Mouse (Mus musculus) kidney, adult 2 months (tissue): ENCODE measurements around the gene Nuak2.

Source experiments
- CTCF ChIP-seq: fragments of 200-500 bp; conservative IDR thresholded peaks from 2 replicates; pipeline ENCODE4 v1.5.1; 2011; ENCODE audit warnings: low read depth, mild to moderate bottlenecking, control low read depth, low read length, moderate library complexity, mixed read lengths; ENCODE audit not compliant: insufficient read depth, insufficient read length
- POLR2A ChIP-seq: fragments of 200-500 bp; IDR thresholded peaks from one replicate; pipeline ENCODE4 v1.6.1; 2011; ENCODE audit warnings: low read depth, low read length, control low read depth

GRCm38 (mm10) chr1:132283018-132283417, 32.9 kb upstream of the Nuak2 start:
- no peak for TF ChIP-seq CTCF
- TF ChIP-seq POLR2A: no peak
